ENCODE assay signal across 27 mouse cellular contexts in the genomic region with DNA sequence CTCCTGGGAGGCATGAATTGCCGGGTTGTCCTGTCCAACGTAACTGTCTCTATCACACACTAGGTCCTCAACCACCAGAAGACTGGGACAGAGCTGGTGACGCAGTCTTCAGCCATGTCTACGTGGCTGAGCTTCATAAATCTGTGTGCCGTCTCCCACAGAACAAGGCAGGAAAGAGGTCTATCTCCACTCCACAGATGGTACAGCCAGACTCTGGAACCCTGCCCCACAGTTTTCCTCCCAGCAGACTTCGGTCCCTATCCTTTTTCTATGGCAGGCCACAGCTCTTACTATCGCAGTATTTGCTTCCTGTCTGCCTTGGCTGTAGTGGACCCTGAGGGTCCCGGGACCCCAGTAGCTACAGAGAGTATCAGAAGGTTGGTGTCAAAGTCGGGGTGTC. TPM values are rescaled to one million over a fixed set of nuclear protein-coding genes. Genes with fewer than 3 reads are reported as not detected.
DNase-seq lines count a peak whose midpoint lies in the region; ATAC-seq and TF ChIP-seq lines count a peak whose summit lies in the region.
"Had no signal": no experiment of that assay in that cellular context is flagged by ENCODE, and none has a peak within 500 bp of the region (broad histone marks: within the 10 kb centered on the region; RNA-seq: fewer than 3 reads in every experiment).

No protein-coding gene starts in this region.

- WGBS in olfactory bulb, adult 2 months = 88% methylated on average over 9 of the region's 9 CpGs

- peak; percentile 53 for ATAC-seq in frontal cortex, adult (ENCODE audit: low TSS enrichment)
- ATAC-seq: activated CD4-positive, CD25-positive, alpha-beta regulatory T cell, adult 4 months; CD4-positive, CD25-positive, alpha-beta regulatory T cell, adult 4 months; forebrain, embryonic 14.5 days; forebrain, embryonic 16.5 days; Patski had no signal

- peak overlapping the region; percentile 78 for H3K27ac ChIP-seq in layer of hippocampus, adult 2 months
- peak overlapping the region; percentile 83; the same call in 1 of the 2 replicates for H3K27ac ChIP-seq in olfactory bulb, adult 2 months (ENCODE audit: insufficient read depth, low read depth, low read length)
- H3K27ac ChIP-seq: embryonic facial prominence, embryonic 13.5 days; embryonic facial prominence, embryonic 15.5 days; forebrain, embryonic 10.5 days; forebrain, embryonic 12.5 days had no signal

- no peak for TF ChIP-seq CTCF in layer of hippocampus, adult 2 months (conservative IDR thresholded peaks at IDR 0.05)
- TF ChIP-seq CTCF in olfactory bulb, adult 2 months (IDR thresholded peaks at IDR 0.05; ENCODE audit: insufficient read depth, low read depth, low read length) = no peak

- no peak for TF ChIP-seq POLR2A in olfactory bulb, adult 2 months (IDR thresholded peaks at IDR 0.05; ENCODE audit: insufficient read depth, low read depth, low read length)

- H3K4me3 ChIP-seq in layer of hippocampus, adult 2 months = no peak overlapping the region
- no peak overlapping the region for H3K4me3 ChIP-seq in olfactory bulb, adult 2 months (ENCODE audit: insufficient read depth, low read depth, low read length)
- H3K4me3 ChIP-seq: embryonic facial prominence, embryonic 13.5 days; embryonic facial prominence, embryonic 15.5 days; erythroblast, embryonic 14.5 days; forebrain, embryonic 10.5 days; forebrain, embryonic 12.5 days had no signal

- DNase-seq in frontal cortex, postnatal 10 days (ENCODE audit: low spot score in 2 of 2) = no peak
- DNase-seq in layer of hippocampus, adult 2 months (ENCODE audit: low spot score in 2 of 2) = peak in 1 of 2 experiments; percentile 46
- DNase-seq in layer of hippocampus, adult 11-12 months (ENCODE audit: low spot score) = no peak
- peak; percentile 64 for DNase-seq in brain, adult 2 months (ENCODE audit: low read depth, low spot score)
- DNase-seq in adrenal gland, adult 8-10 months = no peak
- DNase-seq: adrenal gland, postnatal 10 days; adrenal gland, postnatal 25 days; B cell, adult 2 months; cerebellum, adult 11-12 months; cerebellum, adult 2 months; cerebellum, adult 9-10 months; cerebellum, postnatal 25 days; embryo, embryonic 11 days had no signal

- peaks cover 65% of the 10 kb centered on the region for H3K4me1 ChIP-seq in olfactory bulb, adult 2 months (ENCODE audit: control insufficient read depth, insufficient read depth, low read length)
- H3K4me1 ChIP-seq: embryonic facial prominence, embryonic 13.5 days; embryonic facial prominence, embryonic 15.5 days had no signal

RNA-seq across cellular contexts. Expression of a gene that starts 23.1 kb away (rescaled TPM):
- 10 to 100 TPM; 48.3 to 49.0 TPM for total RNA-seq in layer of hippocampus, adult 2 months (2021)
- not detected in 2 replicates for polyA plus RNA-seq in olfactory bulb, adult 2 months (2012; ENCODE audit: insufficient read depth, insufficient read length, low replicate concordance, missing spikeins)
- total RNA-seq in adrenal gland, adult 8-10 months (2022) = 1 to 10 TPM; 1.2 to 9.5 (median 5.1) TPM
- total RNA-seq: CH12.LX had no signal
- polyA plus RNA-seq: activated CD4-positive, CD25-positive, alpha-beta regulatory T cell, adult 4 months; CD4-positive, CD25-positive, alpha-beta regulatory T cell, adult 4 months; erythroblast, embryonic 14.5 days; G1E; Patski had no signal

Comparison
In these comparisons a context has a peak if more than half of its experiments do, and no peak if none do; other contexts are left out.
1. RNA of a gene that starts 23.1 kb away (total RNA-seq): 48.3 to 49.0 TPM in layer of hippocampus, adult 2 months; 1.2 to 9.5 TPM in adrenal gland, adult 8-10 months; every median in the first group is over 4 times any median in the second.